Mouse (Mus musculus) splenic B cell, adult 2 months (primary cell): ENCODE measurements around the gene Il11ra2.
"Not testable (repeated sequence)": the region's sequence is repeated elsewhere in the genome, so short reads cannot be mapped to it uniquely, and the experiment has no call there.

Source experiments
- DNase-seq: peaks from one replicate; pipeline ENCODE4 v3.0.0-alpha.2; 2011; ENCODE audit warnings: low read depth, low spot score
- H3K27me3 ChIP-seq: 2 replicates; pipeline ENCODE4 v1.6.1; 2012; ENCODE audit warnings: mild to moderate bottlenecking, low read length, moderate library complexity, mixed read lengths; ENCODE audit not compliant: control insufficient read depth, poor library complexity, insufficient read depth, severe bottlenecking
- H3K36me3 ChIP-seq: 2 replicates; pipeline ENCODE4 v1.6.1; 2012; ENCODE audit warnings: mild to moderate bottlenecking, low read length, moderate library complexity, mixed read lengths; ENCODE audit not compliant: control insufficient read depth, poor library complexity, insufficient read depth, severe bottlenecking

Il11ra2 gene

DNA sequence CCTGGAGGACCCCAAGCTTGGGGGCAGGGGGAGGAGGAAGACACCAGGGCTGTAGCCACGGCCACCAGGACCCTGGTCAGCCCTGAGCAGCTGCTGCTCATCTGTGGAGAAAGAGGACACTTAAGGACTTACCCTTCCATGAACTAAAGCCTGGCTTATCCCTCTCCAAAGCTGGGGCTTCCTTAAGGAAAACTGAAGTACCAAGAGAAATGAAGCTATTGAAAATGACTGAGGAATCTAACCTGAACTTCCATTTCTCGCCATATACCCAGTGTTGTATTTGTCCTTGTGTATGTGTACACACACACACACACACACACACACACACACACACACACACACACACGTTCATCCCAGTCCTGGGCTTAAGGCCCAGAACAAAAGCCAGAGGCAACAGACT lies at the start of gene Il11ra2:
Gene Il11ra2, minus strand, starts transcription at position 101 of the 400 bp plus-strand sequence.
- not testable (repeated sequence) for DNase-seq, H3K36me3 ChIP-seq, H3K27me3 ChIP-seq

- H3K36me3 ChIP-seq, DNase-seq, H3K27me3 ChIP-seq: not testable (repeated sequence)
Observed at GRCm38 (mm10) chr4:42682183-42682524, 20.5 kb upstream of the Il11ra2 start.

- H3K27me3 ChIP-seq, H3K36me3 ChIP-seq, DNase-seq: not testable (repeated sequence)
Observed at GRCm38 (mm10) chr4:42681473-42682182, 19.9 kb upstream of the Il11ra2 start.

DNA sequence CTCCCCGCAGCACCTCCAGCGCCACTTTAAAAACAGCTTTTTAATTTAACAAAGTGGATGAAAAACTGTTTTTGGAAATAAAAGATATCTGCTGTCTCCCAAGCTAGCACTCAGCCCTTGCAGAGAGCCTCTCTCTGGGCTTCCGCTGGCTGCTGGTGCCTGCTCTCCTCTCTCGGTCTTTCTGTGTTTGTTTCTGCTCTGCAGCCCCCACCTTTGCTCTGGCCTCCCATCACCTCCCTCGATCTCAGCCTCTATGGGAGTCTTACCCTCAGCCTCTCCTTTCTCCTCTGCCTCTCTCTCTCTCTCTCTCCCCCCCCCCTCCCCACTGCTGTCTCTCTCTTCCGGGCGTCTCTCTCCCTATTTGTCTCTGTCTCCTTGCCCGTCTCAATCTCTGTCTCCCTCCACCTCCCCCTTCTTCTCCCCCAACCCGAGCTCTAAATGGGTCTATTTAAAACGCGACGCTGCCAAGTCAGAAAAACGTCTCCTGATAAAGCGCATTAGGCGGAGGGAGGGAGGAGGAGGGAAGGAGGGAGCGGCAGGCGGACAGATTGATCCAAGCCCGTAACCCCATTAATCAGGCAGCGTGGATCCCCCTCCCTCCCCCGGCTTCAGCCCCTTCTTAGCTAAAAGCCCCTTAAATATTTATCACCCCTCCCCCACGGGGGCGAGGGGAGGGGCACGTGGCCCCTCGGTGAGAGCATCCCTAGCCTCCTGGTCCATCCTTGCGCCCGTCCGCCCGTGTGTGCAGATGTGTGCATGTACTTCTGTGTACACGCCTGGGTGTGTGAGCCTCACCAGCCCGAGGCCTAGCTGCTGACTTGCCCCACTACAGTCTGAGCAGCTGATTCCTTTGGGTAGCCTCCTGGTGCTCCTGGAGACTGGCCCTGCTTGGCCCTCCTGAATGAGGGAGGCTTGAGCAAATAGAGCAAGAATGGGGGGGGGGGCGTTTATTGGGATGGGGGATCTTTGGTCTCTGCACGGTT lies 19.0 kb upstream of the Il11ra2 start:
- not testable (repeated sequence) for DNase-seq, H3K27me3 ChIP-seq, H3K36me3 ChIP-seq

DNA sequence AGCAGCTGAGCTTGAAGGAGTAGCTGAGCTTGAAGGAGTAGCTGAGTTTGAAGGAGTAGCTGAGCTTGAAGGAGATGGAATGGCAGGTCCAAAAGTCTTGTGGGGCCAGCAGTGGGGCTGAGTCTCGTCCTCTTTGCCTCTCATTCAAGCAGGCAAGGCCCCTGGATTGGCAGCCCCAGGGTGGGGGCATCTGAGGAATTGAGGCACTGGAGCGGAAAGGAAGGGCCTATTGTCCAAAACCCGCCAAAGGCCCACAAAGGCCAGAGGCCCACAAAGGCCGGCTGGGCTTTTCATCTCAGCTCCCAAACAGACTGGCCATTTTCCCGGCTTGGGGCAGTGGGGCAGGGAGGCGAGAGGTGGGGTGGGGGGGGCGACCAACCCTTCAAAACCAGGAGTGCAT lies 17.7 kb upstream of the Il11ra2 start:
- H3K36me3 ChIP-seq, DNase-seq, H3K27me3 ChIP-seq: not testable (repeated sequence)

- not testable (repeated sequence) for DNase-seq, H3K27me3 ChIP-seq, H3K36me3 ChIP-seq
Observed at GRCm38 (mm10) chr4:42675415-42675814, 13.7 kb upstream of the Il11ra2 start.

GRCm38 (mm10) chr4:42654951-42655350 lies 6.7 kb downstream of the Il11ra2 start, which contains the start of gene Ccl27b:
Gene Ccl27b (plus strand): TSS chr4:42655251.
- DNase-seq, H3K36me3 ChIP-seq: not testable (repeated sequence)

DNA sequence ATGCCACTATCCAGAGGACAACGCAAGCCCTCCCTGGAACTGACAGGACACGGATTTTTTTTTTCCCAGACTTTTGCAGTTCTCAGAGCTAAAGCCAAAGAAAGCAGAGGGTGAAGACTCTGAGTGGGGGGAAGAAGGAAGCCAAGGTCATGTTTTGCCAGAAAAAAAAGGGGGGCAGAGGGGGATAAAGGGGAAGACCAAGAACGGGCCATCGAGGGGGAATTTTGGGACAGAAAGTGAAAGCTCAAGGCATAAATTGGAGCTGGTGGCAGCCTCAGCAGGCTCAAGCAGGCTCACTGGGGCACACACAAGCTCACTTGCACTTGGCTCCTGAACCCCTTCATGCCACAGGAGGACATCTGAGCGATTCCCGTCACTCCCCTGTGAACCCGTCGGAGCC lies 32.3 kb downstream of the Il11ra2 start, which contains the start of gene Gm2564:
Gene Gm2564, plus strand, starts transcription at position 301 of the 400 bp plus-strand sequence.
- not testable (repeated sequence) for DNase-seq, H3K27me3 ChIP-seq, H3K36me3 ChIP-seq

More at GRCm38 (mm10) chr4:42654951-42655350, 6.7 kb downstream of the Il11ra2 start, which contains the start of gene Ccl27b:
- not testable (repeated sequence) for H3K27me3 ChIP-seq

DNA sequence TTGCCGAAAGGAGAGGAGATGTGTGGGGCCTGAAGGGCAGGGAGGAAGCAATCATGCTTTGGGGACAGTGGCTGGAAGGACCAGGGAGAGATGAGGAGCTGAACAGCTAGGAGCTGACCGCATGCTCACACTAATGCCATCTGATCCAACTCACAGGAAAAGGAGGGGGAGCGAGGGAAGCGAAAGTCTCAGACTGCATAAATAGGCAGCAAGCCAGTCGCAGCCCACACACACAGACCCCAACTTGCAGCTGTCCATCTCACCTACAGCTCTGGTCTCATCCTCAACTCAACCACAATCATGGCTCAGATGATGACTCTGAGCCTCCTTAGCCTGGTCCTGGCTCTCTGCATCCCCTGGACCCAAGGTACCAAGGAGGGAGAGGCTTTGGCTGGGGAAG lies 49.8 kb downstream of the Il11ra2 start, which contains the start of gene Gm10591:
Gene Gm10591, plus strand, starts transcription at position 301 of the 400 bp plus-strand sequence.
- not testable (repeated sequence) for H3K36me3 ChIP-seq, H3K27me3 ChIP-seq, DNase-seq
